Mouse (Mus musculus): Measurements from ENCODE around the gene Ttc9c. TPM values are rescaled to one million over a fixed set of nuclear protein-coding genes. Genes with fewer than 3 reads are reported as not detected.
A peak's percentile ranks its signal among the peaks of the same experiment; 100 is the strongest.

The Ttc9c gene
- polyA plus RNA-seq, 1 experiment from 2014 or later = 46.8 TPM

- DNase-seq (ENCODE audit: low spot score) (no peak), ATAC-seq (replicated peaks; ENCODE audit: low FRiP score) (no peak)
- Histone ChIP-seq H3K4me3 (ENCODE audit: low read depth, low read length) (no peak overlapping the region), H3K27ac (ENCODE audit: low read depth, low read length) (no peak overlapping the region), H3K27me3 (replicated peaks; ENCODE audit: control insufficient read depth, insufficient read depth, low read length) (no peaks in the 10 kb centered on the region), H3K9me3 (ENCODE audit: control insufficient read depth, low read length) (no peaks in the 10 kb centered on the region), H3K36me3 (ENCODE audit: control insufficient read depth, insufficient read depth, low read length) (peaks cover 8% of the 10 kb centered on the region; the same call in 1 of the 2 replicates), H3K4me1 (replicated peaks; ENCODE audit: control insufficient read depth, insufficient read depth, low read length) (no peaks in the 10 kb centered on the region), H3K4me2 (no peak overlapping the region), H3K9ac (ENCODE audit: low read depth, low read length) (no peak overlapping the region)
- 80% methylated on average over 5 of the region's 5 CpGs for WGBS
These were observed 29.2 kb upstream of the Ttc9c start for GRCm38 (mm10) chr19:8848356-8848755.

- H3K4me3 ChIP-seq (ENCODE audit: low read depth, low read length) = no peak overlapping the region
- DNase-seq (ENCODE audit: low spot score) (peak; percentile 71), ATAC-seq (replicated peaks; ENCODE audit: low FRiP score) (no peak)
- no peak overlapping the region for H3K4me2 ChIP-seq
- H3K9ac ChIP-seq (ENCODE audit: low read depth, low read length) = no peak overlapping the region
- peaks cover 8% of the 10 kb centered on the region; the same call in 1 of the 2 replicates for H3K36me3 ChIP-seq (ENCODE audit: control insufficient read depth, insufficient read depth, low read length)
- WGBS = 67% methylated on average over 5 of the region's 5 CpGs
- no peaks in the 10 kb centered on the region for H3K27me3 ChIP-seq (replicated peaks; ENCODE audit: control insufficient read depth, insufficient read depth, low read length)
- H3K9me3 ChIP-seq (ENCODE audit: control insufficient read depth, low read length) = no peaks in the 10 kb centered on the region
- H3K4me1 ChIP-seq (replicated peaks; ENCODE audit: control insufficient read depth, insufficient read depth, low read length) = peaks cover 14% of the 10 kb centered on the region
- H3K27ac ChIP-seq (ENCODE audit: low read depth, low read length) = no peak overlapping the region
These were observed 25.4 kb upstream of the Ttc9c start for GRCm38 (mm10) chr19:8844371-8845129.

DNA sequence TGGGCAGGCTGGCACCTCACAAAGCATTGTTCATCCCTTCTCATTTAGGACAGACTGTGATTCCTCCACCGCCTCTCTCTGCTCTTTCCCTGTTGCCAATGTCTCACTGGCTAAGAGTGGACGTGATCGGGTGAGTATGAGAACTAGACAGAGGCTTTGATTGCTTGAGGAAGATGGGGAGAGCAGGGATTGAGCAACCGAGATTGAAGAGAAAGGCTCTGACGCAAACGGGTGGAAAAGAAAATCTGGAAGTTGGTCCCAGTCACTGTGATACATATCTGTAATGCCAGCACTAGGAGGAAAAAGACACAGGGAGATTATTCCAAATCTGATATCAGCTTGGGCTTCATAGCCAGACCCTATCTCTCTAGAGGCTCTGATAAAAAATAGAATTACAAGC lies 23.8 kb upstream of the Ttc9c start:
- Histone ChIP-seq H3K9ac (ENCODE audit: low read depth, low read length) (no peak overlapping the region), H3K27me3 (replicated peaks; ENCODE audit: control insufficient read depth, insufficient read depth, low read length) (no peaks in the 10 kb centered on the region), H3K36me3 (ENCODE audit: control insufficient read depth, insufficient read depth, low read length) (peaks cover 6% of the 10 kb centered on the region; the same call in 1 of the 2 replicates), H3K4me1 (replicated peaks; ENCODE audit: control insufficient read depth, insufficient read depth, low read length) (peaks cover 30% of the 10 kb centered on the region), H3K9me3 (ENCODE audit: control insufficient read depth, low read length) (no peaks in the 10 kb centered on the region), H3K27ac (ENCODE audit: low read depth, low read length) (no peak overlapping the region), H3K4me3 (ENCODE audit: low read depth, low read length) (no peak overlapping the region), H3K4me2 (no peak overlapping the region)
- ATAC-seq (replicated peaks; ENCODE audit: low FRiP score) = no peak
- WGBS = 76% methylated on average over 6 of the region's 6 CpGs
- no peak for DNase-seq (ENCODE audit: low spot score)

DNA sequence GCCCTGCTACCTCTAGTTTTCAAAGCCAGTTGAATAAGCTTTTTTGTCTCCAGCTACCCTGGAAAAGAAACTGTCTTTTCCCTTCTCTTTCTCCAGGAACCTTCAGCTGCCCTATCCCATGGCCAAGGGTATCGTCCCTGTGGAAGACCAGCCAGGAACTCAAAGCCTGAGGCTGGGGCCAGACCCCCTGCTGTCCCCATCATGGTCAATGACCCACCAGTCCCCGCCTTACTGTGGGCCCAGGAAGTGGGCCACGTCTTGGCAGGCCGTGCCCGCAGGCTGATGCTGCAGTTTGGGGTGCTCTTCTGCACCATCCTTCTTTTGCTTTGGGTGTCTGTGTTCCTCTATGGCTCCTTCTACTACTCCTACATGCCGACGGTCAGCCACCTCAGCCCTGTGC lies 21.9 kb upstream of the Ttc9c start:
- Histone ChIP-seq H3K4me2 (peak overlapping the region; percentile 75), H3K9ac (ENCODE audit: low read depth, low read length) (peak overlapping the region; percentile 74), H3K36me3 (ENCODE audit: control insufficient read depth, insufficient read depth, low read length) (no peaks in the 10 kb centered on the region), H3K4me1 (replicated peaks; ENCODE audit: control insufficient read depth, insufficient read depth, low read length) (peaks cover 33% of the 10 kb centered on the region), H3K27ac (ENCODE audit: low read depth, low read length) (no peak overlapping the region), H3K27me3 (replicated peaks; ENCODE audit: control insufficient read depth, insufficient read depth, low read length) (no peaks in the 10 kb centered on the region), H3K4me3 (ENCODE audit: low read depth, low read length) (peak overlapping the region; percentile 65), H3K9me3 (ENCODE audit: control insufficient read depth, low read length) (no peaks in the 10 kb centered on the region)
- DNase-seq (ENCODE audit: low spot score) = no peak
- 81% methylated on average over 7 of the region's 7 CpGs for WGBS
- ATAC-seq (replicated peaks; ENCODE audit: low FRiP score) = no peak

DNA sequence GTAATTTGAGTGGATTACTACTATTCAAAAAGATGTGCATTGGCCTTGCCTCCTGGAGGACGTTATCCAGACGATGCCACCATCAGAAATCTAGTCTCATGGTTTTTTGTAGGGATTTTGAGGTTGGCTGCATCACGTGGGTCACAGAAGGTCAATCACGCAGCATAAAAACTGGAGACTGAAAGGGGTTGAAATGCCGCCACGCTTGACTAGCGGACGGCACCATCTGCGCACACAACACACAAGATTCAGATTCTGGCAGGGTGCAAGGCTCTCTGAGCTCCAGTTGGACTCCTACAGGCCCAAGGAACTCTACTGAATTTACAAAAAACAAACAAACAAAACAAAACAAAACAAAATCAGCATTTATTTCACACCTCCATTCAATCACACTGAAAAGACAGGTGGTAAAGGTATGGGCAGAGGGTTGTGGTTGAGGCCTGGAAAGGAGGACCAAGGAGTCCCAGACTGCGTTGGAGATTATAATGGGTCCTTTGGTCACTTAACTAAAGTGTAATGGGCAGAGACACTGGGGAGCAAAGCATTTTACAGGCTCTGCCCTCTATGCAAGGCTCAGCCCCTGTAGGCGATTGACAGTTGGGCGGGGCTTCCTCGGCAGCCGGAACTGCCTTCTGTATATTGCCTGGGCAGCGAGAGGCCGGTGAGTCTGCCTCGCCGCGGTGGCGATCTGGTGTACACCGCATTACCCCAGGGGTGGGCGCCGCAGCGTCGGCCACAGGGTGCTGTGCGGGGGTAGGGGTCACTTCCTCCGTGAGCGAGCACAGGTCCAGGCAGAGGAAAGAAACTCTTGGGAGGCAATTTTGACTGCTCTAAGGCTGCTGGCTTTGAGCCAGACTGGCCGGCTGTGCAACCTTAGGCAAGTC lies 21.0 kb upstream of the Ttc9c start:
- H3K36me3 ChIP-seq (ENCODE audit: control insufficient read depth, insufficient read depth, low read length) = peaks cover 4% of the 10 kb centered on the region; the same call in 1 of the 2 replicates
- H3K9me3 ChIP-seq (ENCODE audit: control insufficient read depth, low read length) = no peaks in the 10 kb centered on the region
- H3K4me1 ChIP-seq (replicated peaks; ENCODE audit: control insufficient read depth, insufficient read depth, low read length) = peaks cover 33% of the 10 kb centered on the region
- H3K4me2 ChIP-seq = peak overlapping the region; percentile 75
- H3K9ac ChIP-seq (ENCODE audit: low read depth, low read length) = peak overlapping the region; percentile 74
- H3K4me3 ChIP-seq (ENCODE audit: low read depth, low read length) = peak overlapping the region; percentile 65
- DNase-seq (ENCODE audit: low spot score) (peak; percentile 74), ATAC-seq (replicated peaks; ENCODE audit: low FRiP score) (peak; percentile 76)
- H3K27ac ChIP-seq (ENCODE audit: low read depth, low read length) = 0 out of 2 replicates have a peak overlapping the region, but pooled peaks have one; percentile 46
- no peaks in the 10 kb centered on the region for H3K27me3 ChIP-seq (replicated peaks; ENCODE audit: control insufficient read depth, insufficient read depth, low read length)
- WGBS = 24% methylated on average over 29 of the region's 29 CpGs

DNA sequence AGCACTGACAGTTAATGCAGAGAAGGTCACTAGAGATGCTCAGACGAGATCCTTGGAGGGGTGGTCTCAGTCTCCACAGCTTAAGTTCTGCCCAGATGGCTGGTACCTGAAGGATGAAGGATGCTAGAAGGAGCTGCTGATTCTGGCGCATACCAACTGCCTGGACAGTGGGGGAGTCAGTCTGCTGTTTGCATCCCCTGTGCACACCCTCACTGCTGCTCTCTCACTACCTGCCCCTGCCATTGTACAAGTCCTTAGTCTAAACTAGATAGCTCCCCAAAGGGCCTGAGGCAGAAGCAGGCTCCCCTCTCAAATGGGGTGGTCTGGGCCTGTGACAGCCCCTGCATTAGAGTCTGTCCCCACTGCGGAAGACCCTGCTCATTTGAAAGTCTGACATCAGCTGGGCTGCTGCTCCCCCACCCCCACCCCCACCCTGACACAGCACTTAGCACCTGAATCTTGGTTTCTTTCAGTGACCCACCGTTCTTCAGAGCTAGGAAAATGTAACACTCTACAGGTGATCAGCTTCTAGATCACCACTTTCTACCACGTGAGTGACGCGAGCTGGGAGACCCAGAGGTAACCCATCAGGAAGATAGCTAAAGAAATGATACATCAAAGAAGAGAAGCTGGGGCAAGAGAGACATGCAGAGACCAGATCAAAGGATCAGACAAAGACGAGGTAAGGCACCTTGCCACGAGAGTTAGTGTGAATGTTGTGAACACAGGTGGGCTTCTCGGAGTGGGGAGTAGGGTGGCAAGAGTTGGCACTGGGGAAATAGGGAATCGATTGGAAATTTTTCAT lies 20.2 kb upstream of the Ttc9c start, which contains the start of gene Gng3:
TSS of gene Gng3 (minus strand) at position 92 of the 805 bp plus-strand sequence.
- Histone ChIP-seq H3K9me3 (ENCODE audit: control insufficient read depth, low read length) (no peaks in the 10 kb centered on the region), H3K9ac (ENCODE audit: low read depth, low read length) (peak within 1 kb of the TSS; percentile 93), H3K4me3 (ENCODE audit: low read depth, low read length) (peak within 1 kb of the TSS; percentile 65), H3K4me1 (replicated peaks; ENCODE audit: control insufficient read depth, insufficient read depth, low read length) (peaks cover 33% of the 10 kb centered on the region), H3K27ac (ENCODE audit: low read depth, low read length) (peak within 1 kb of the TSS; percentile 95), H3K27me3 (replicated peaks; ENCODE audit: control insufficient read depth, insufficient read depth, low read length) (no peaks in the 10 kb centered on the region), H3K36me3 (ENCODE audit: control insufficient read depth, insufficient read depth, low read length) (peaks cover 11% of the 10 kb centered on the region), H3K4me2 (peak within 1 kb of the TSS; percentile 99)
- 61% methylated on average over 11 of the region's 11 CpGs for WGBS
- ATAC-seq (replicated peaks; ENCODE audit: low FRiP score) (no peak), DNase-seq (ENCODE audit: low spot score) (no peak)

DNA sequence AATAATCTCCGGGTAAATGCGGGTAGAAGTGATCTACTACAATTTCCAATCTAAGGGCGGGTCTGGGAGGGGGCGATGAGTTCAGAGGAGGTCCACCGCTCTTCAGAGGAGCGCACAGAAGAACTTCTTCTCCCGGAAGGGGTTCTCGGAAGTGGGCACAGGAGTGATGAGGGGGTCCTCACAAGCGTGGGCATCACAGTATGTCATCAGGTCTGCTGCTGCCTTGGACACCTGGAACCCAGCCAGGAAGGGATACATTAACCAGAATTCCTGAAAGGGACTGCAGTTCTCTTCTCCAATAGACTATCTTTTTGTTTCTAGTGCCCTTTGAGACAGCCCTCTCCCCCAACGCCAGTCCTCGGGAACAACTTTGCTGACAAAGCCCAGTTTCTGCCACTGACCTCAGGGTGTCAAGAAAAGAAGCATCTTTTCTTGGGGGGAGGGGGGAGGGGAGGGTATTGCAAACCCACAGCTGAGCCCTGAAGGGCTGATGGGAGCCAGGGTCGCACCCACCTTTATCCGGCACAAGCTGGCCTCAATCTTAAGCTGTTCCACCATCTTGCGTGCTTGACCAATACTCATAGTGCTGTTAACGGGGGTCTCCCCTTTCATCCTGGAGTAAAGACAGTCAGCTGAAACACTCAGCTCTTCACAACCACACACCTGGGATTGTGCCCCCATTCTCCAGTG lies 19.1 kb upstream of the Ttc9c start:
- Histone ChIP-seq H3K9me3 (ENCODE audit: control insufficient read depth, low read length) (no peaks in the 10 kb centered on the region), H3K9ac (ENCODE audit: low read depth, low read length) (peak overlapping the region; percentile 93), H3K4me1 (replicated peaks; ENCODE audit: control insufficient read depth, insufficient read depth, low read length) (peaks cover 33% of the 10 kb centered on the region), H3K36me3 (ENCODE audit: control insufficient read depth, insufficient read depth, low read length) (peaks cover 18% of the 10 kb centered on the region), H3K4me2 (peak overlapping the region; percentile 99), H3K27ac (ENCODE audit: low read depth, low read length) (peak overlapping the region; percentile 95), H3K4me3 (ENCODE audit: low read depth, low read length) (peak overlapping the region; percentile 54), H3K27me3 (replicated peaks; ENCODE audit: control insufficient read depth, insufficient read depth, low read length) (no peaks in the 10 kb centered on the region)
- peak; percentile 11; the same call in 1 of the 2 replicates for ATAC-seq (replicated peaks; ENCODE audit: low FRiP score)
- no peak for DNase-seq (ENCODE audit: low spot score)
- WGBS = 26% methylated on average over 15 of the region's 15 CpGs

Data from liver, embryonic 11.5 days (tissue).